Mouse (Mus musculus): ENCODE data around the gene Ankrd42. TPM values are rescaled to one million over a fixed set of nuclear protein-coding genes. Genes with fewer than 3 reads are reported as not detected.

Gene Ankrd42
- 11.8 and 14.0 TPM in 2 replicates for polyA plus RNA-seq (2012; rRNA removed)

GRCm38 (mm10) chr7:92637021-92637625 lies at the start of gene Ankrd42:
TSS of gene Ankrd42 (minus strand) at chr7:92637142.
- H3K27ac ChIP-seq (ENCODE audit: insufficient read depth, low read length): peak within 1 kb of the TSS; percentile 59; the same call in 1 of the 2 replicates
- TF ChIP-seq CTCF (IDR thresholded peaks at IDR 0.05; ENCODE audit: extremely low read depth, insufficient read depth, low read length): no peak
- peak; percentile 83 for TF ChIP-seq POLR2A (IDR thresholded peaks at IDR 0.05; ENCODE audit: extremely low read depth, insufficient read depth, low read length)

DNA sequence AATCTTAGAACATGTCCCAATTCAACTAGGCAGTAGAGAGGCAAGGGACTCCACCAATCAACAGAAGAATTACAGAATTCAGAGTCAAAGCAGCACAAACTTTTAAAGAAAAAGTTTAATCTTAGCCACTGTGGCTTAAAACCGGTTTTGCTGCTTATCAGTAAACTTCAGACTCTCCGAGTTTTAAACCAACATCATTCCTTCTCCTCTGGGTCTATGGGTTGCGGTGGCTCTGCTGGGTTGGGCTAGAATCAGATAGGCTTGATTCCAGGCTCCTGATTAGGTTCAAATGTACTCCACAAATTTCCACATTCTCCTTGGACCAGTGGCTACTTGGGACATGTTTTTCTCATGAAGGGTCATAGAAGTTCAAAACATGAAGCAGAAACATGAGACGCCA lies 40.4 kb upstream of the Ankrd42 start:
- H3K4me1 ChIP-seq (ENCODE audit: control insufficient read depth, insufficient read depth, low read length): no peaks in the 10 kb centered on the region
- H3K4me3 ChIP-seq (ENCODE audit: insufficient read depth, low read length): no peak overlapping the region
- no peak overlapping the region for H3K27ac ChIP-seq (ENCODE audit: insufficient read depth, low read length)
- TF ChIP-seq CTCF (IDR thresholded peaks at IDR 0.05; ENCODE audit: extremely low read depth, insufficient read depth, low read length): no peak
- TF ChIP-seq POLR2A (IDR thresholded peaks at IDR 0.05; ENCODE audit: extremely low read depth, insufficient read depth, low read length): no peak

More at GRCm38 (mm10) chr7:92637021-92637625, at the start of gene Ankrd42:
- Histone ChIP-seq H3K4me1 (ENCODE audit: control insufficient read depth, insufficient read depth, low read length) (no peaks in the 10 kb centered on the region), H3K4me3 (ENCODE audit: insufficient read depth, low read length) (peak within 1 kb of the TSS; percentile 93)

GRCm38 (mm10) chr7:92675131-92675530 lies 38.2 kb upstream of the Ankrd42 start:
- no peak overlapping the region for H3K4me3 ChIP-seq (ENCODE audit: insufficient read depth, low read length)
- H3K27ac ChIP-seq (ENCODE audit: insufficient read depth, low read length): no peak overlapping the region
- TF ChIP-seq CTCF (IDR thresholded peaks at IDR 0.05; ENCODE audit: extremely low read depth, insufficient read depth, low read length) (no peak), POLR2A (IDR thresholded peaks at IDR 0.05; ENCODE audit: extremely low read depth, insufficient read depth, low read length) (no peak)
- H3K4me1 ChIP-seq (ENCODE audit: control insufficient read depth, insufficient read depth, low read length): no peaks in the 10 kb centered on the region

GRCm38 (mm10) chr7:92669507-92670471 lies 32.8 kb upstream of the Ankrd42 start, which contains the start of gene Pcf11:
TSS of gene Pcf11 (minus strand) at chr7:92669934.
- Histone ChIP-seq H3K27ac (ENCODE audit: insufficient read depth, low read length) (peak within 1 kb of the TSS; percentile 91), H3K4me3 (ENCODE audit: insufficient read depth, low read length) (peak within 1 kb of the TSS; percentile 100), H3K4me1 (ENCODE audit: control insufficient read depth, insufficient read depth, low read length) (peaks cover 6% of the 10 kb centered on the region; the same call in 1 of the 2 replicates)
- peak; percentile 94 for TF ChIP-seq POLR2A (IDR thresholded peaks at IDR 0.05; ENCODE audit: extremely low read depth, insufficient read depth, low read length)
- no peak for TF ChIP-seq CTCF (IDR thresholded peaks at IDR 0.05; ENCODE audit: extremely low read depth, insufficient read depth, low read length)

DNA sequence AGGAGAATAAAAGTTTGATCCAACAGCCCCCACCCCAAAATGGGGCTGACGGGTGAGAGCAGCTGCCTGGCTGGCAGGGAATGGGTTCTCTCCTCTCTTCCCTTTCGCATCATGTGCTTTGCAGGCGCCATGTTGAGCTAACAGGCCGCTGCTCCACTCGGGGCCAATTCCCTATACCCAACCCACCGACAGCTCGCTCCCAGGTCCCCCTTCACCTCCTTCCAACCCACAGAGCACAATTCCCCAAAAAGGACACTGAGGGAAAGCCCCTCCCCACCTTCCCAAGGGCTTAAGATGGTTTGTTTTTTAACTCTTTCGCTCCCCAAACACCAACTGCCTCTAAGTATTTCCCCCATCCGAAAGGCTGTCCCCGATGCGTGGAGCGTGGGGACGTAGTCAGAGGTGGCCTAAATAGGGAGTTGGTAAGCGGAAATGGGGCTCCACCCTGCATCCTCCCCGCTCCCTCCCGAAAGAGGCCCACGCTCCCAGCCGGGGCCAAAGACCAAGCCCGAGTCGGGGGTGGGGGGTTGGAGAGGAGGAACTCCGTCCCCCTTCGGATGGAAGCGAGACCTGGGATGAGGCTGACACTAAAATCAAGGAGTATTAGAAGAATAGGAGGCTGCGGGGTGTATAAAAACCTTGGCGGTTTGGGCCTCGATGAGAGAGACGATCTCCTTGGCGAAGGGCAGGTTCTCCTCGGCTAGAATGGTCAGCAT lies 32.0 kb upstream of the Ankrd42 start:
- TF ChIP-seq CTCF (IDR thresholded peaks at IDR 0.05; ENCODE audit: extremely low read depth, insufficient read depth, low read length) (no peak), POLR2A (IDR thresholded peaks at IDR 0.05; ENCODE audit: extremely low read depth, insufficient read depth, low read length) (0 out of 2 replicates have a peak, but pooled peaks have one; percentile 33)
- Histone ChIP-seq H3K4me3 (ENCODE audit: insufficient read depth, low read length) (peak overlapping the region; percentile 100), H3K4me1 (ENCODE audit: control insufficient read depth, insufficient read depth, low read length) (peaks cover 6% of the 10 kb centered on the region; the same call in 1 of the 2 replicates), H3K27ac (ENCODE audit: insufficient read depth, low read length) (peak overlapping the region; percentile 91)

GRCm38 (mm10) chr7:92666274-92666820 lies 29.4 kb upstream of the Ankrd42 start:
- no peak overlapping the region; the same call in 1 of the 2 replicates for H3K4me3 ChIP-seq (ENCODE audit: insufficient read depth, low read length)
- no peak overlapping the region for H3K27ac ChIP-seq (ENCODE audit: insufficient read depth, low read length)
- no peak for TF ChIP-seq CTCF (IDR thresholded peaks at IDR 0.05; ENCODE audit: extremely low read depth, insufficient read depth, low read length)
- TF ChIP-seq POLR2A (IDR thresholded peaks at IDR 0.05; ENCODE audit: extremely low read depth, insufficient read depth, low read length): no peak
- H3K4me1 ChIP-seq (ENCODE audit: control insufficient read depth, insufficient read depth, low read length): peaks cover 6% of the 10 kb centered on the region; the same call in 1 of the 2 replicates

DNA sequence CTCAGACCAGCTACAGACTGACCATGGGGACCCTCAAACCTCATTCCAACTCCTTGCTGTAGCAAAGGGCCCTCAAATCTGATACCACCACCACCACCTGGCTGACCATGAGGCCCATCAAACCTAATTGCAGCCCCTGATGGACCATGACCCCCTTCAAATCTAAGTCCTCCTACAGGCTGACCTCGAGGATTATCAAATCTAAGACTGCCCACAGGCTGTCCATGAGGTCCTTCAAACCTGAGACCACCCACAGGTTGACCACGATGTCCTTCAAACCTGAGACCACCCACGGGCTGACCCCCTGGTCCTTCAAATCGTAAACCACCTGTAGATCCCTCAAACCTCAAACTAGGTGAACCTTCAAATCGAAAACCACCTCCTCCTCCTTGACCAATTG lies 21.1 kb upstream of the Ankrd42 start:
- Histone ChIP-seq H3K27ac (ENCODE audit: insufficient read depth, low read length) (no peak overlapping the region), H3K4me1 (ENCODE audit: control insufficient read depth, insufficient read depth, low read length) (peaks cover 1% of the 10 kb centered on the region; the same call in 1 of the 2 replicates), H3K4me3 (ENCODE audit: insufficient read depth, low read length) (no peak overlapping the region)
- TF ChIP-seq POLR2A (IDR thresholded peaks at IDR 0.05; ENCODE audit: extremely low read depth, insufficient read depth, low read length): no peak
- no peak for TF ChIP-seq CTCF (IDR thresholded peaks at IDR 0.05; ENCODE audit: extremely low read depth, insufficient read depth, low read length)

- Histone ChIP-seq H3K4me1 (ENCODE audit: control insufficient read depth, insufficient read depth, low read length) (peaks cover 1% of the 10 kb centered on the region; the same call in 1 of the 2 replicates), H3K27ac (ENCODE audit: insufficient read depth, low read length) (no peak overlapping the region), H3K4me3 (ENCODE audit: insufficient read depth, low read length) (no peak overlapping the region)
- TF ChIP-seq CTCF (IDR thresholded peaks at IDR 0.05; ENCODE audit: extremely low read depth, insufficient read depth, low read length): no peak
- TF ChIP-seq POLR2A (IDR thresholded peaks at IDR 0.05; ENCODE audit: extremely low read depth, insufficient read depth, low read length): no peak
These were observed 19.4 kb upstream of the Ankrd42 start for GRCm38 (mm10) chr7:92656386-92656785.
